Mouse (Mus musculus) liver, postnatal 0 days (tissue): ENCODE data around the gene Mrpl35.

Source experiments
- CTCF ChIP-seq: sonication (generic); IDR thresholded peaks from 2 replicates; pipeline ENCODE4 v1.5.1; 2016; ENCODE audit warnings: antibody characterized with exemption, low read depth
- EP300 ChIP-seq: IDR thresholded peaks from 2 replicates; pipeline ENCODE4 v1.6.1; 2016; ENCODE audit warnings: antibody characterized with exemption, low read depth, mild to moderate bottlenecking

DNA sequence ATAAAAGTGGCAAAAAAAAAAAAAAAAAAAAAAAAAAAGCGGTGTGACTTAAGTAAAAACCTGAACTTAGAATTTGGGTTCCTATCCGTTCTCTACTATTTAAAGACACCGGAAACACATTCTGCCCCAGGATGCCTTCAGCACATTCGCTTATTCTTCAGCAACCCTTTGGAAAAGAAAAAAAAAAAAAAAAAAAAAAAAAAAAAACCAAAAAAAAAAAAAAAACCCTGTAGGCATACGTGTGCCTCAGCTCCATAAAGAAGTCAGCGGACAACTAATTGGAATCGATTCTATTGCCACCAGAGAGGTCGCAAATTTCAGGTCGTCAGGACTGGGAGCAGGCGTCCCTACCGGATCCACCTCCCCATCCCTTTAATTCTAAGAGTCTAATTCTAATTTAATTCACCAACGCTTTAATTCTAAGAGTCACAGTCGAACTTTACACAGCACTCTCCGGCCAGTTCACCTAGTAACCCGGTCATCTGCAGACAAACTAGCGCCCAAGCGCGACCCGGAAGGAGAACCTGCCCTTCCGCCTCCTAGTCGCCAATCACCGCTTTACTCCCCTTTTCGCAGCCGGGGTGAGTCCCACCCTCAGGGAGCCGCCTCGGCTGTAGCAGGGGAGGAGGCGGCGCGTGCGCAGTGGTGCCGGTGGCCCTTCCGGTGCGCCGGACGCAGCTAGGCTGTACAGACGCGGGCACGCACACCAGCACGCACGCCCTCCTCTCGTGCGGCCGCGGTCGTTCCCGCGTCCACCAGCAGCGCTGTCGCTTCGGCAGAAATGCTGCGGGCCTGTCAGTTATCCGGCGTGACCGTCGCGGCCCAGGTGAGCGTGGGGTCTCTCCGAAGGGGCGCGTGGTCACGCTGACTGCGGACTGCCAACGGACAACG, 4.2 kb upstream of the Mrpl35 start, which contains the start of gene Immt:
- TF ChIP-seq CTCF (0 out of 2 replicates have a peak, but pooled peaks have one; percentile 1), EP300 (no peak)
